Mouse (Mus musculus): ENCODE measurements around the gene Tyw3. TPM values are rescaled to one million over a fixed set of nuclear protein-coding genes. Genes with fewer than 3 reads are reported as not detected.
"Not testable (repeated sequence)": the region's sequence is repeated elsewhere in the genome, so short reads cannot be mapped to it uniquely, and the experiment has no call there.

Tyw3 gene
- polyA plus RNA-seq (2014; fragmentation: Nextera tagmentation; extraction: Ambion mirVana) = 12.9 and 13.0 TPM in 2 replicates

- peaks cover 3% of the 10 kb centered on the region; the same call in 1 of the 2 replicates for H3K4me1 ChIP-seq (replicated peaks; ENCODE audit: control insufficient read depth, insufficient read depth, low read length)
- H3K4me2 ChIP-seq (replicated peaks) = peak within 1 kb of the TSS; percentile 77
- peak within 1 kb of the TSS; percentile 70 for H3K9ac ChIP-seq
- ATAC-seq (ENCODE audit: low FRiP score) = peak; percentile 96
- H3K4me3 ChIP-seq (replicated peaks; ENCODE audit: low read length) = peak within 1 kb of the TSS; percentile 72
- H3K36me3 ChIP-seq (replicated peaks; ENCODE audit: control insufficient read depth, insufficient read depth) = peaks cover 28% of the 10 kb centered on the region
- peak; percentile 98 for DNase-seq (ENCODE audit: low spot score)
- under 1% methylated on average over 38 of the region's 38 CpGs for WGBS
- no peaks in the 10 kb centered on the region for H3K9me3 ChIP-seq (ENCODE audit: control insufficient read depth, low read length)
- peak within 1 kb of the TSS; percentile 89 for H3K27ac ChIP-seq
- H3K27me3 ChIP-seq (ENCODE audit: control insufficient read depth, insufficient read depth, low read length) = no peaks in the 10 kb centered on the region
Measured at GRCm38 (mm10) chr3:154596934-154597554, at the start of gene Tyw3. Tyw3 (minus strand) TSS chr3:154597104.

GRCm38 (mm10) chr3:154633091-154633490 is 36.2 kb upstream of the Tyw3 start:
- ATAC-seq (ENCODE audit: low FRiP score) (no peak), DNase-seq (ENCODE audit: low spot score) (no peak)
- no peaks in the 10 kb centered on the region for H3K4me1 ChIP-seq (replicated peaks; ENCODE audit: control insufficient read depth, insufficient read depth, low read length)
- H3K9me3 ChIP-seq (ENCODE audit: control insufficient read depth, low read length) = no peaks in the 10 kb centered on the region
- H3K27ac ChIP-seq = no peak overlapping the region
- H3K4me3 ChIP-seq (replicated peaks; ENCODE audit: low read length) = no peak overlapping the region
- H3K36me3 ChIP-seq (replicated peaks; ENCODE audit: control insufficient read depth, insufficient read depth) = no peaks in the 10 kb centered on the region
- WGBS = 68% methylated on average over 5 of the region's 5 CpGs
- no peak overlapping the region for H3K9ac ChIP-seq
- H3K27me3 ChIP-seq (ENCODE audit: control insufficient read depth, insufficient read depth, low read length) = no peaks in the 10 kb centered on the region
- no peak overlapping the region for H3K4me2 ChIP-seq (replicated peaks)

DNA sequence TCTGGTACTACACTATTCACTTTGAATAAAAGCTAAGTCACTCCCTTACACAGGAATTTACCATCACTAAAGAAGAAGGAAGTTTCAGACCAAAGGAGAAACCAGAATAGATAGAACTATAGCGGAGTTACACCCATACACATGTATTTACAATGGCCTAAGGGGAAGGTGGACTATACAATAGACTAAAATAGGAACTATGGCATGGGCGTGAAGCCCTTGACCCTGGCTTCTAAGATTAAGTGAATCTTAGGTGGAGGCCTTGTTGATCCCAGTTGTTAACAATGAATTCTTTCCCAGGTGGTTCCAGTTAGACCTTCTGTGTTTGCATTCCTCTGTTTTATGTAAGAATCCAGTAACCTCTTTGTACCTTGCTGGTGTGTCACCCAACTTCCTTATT is 34.4 kb upstream of the Tyw3 start:
- H3K4me1 ChIP-seq (replicated peaks; ENCODE audit: control insufficient read depth, insufficient read depth, low read length); DNase-seq (ENCODE audit: low spot score); H3K9me3 ChIP-seq (ENCODE audit: control insufficient read depth, low read length); H3K27ac ChIP-seq; H3K4me2 ChIP-seq (replicated peaks); H3K27me3 ChIP-seq (ENCODE audit: control insufficient read depth, insufficient read depth, low read length); H3K4me3 ChIP-seq (replicated peaks; ENCODE audit: low read length); H3K9ac ChIP-seq; ATAC-seq (ENCODE audit: low FRiP score); H3K36me3 ChIP-seq (replicated peaks; ENCODE audit: control insufficient read depth, insufficient read depth): not testable (repeated sequence)
- 89% methylated on average over 2 of the region's 2 CpGs for WGBS

DNA sequence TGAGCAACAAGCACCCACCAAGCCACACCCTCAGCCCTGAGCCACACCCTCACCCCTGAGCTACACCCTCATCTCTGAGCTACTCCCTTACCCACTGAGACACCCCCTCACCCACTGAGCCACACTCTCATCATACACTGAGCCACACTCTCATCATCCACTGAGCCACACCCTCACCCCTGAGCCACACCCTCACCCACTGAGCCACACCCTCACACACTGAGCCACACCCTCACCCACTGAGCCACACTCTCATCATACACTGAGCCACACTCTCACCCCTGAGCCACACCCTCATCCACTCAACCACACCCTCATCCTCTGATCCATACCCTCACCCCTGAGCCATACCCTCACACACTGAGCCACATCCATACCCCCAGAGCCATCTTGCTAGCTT is 31.4 kb upstream of the Tyw3 start:
- no peak overlapping the region for H3K27ac ChIP-seq
- no peak overlapping the region for H3K4me2 ChIP-seq (replicated peaks)
- H3K4me3 ChIP-seq (replicated peaks; ENCODE audit: low read length) = no peak overlapping the region
- H3K36me3 ChIP-seq (replicated peaks; ENCODE audit: control insufficient read depth, insufficient read depth) = no peaks in the 10 kb centered on the region
- H3K9ac ChIP-seq = no peak overlapping the region
- DNase-seq (ENCODE audit: low spot score) (no peak), ATAC-seq (ENCODE audit: low FRiP score) (no peak)
- no peaks in the 10 kb centered on the region for H3K27me3 ChIP-seq (ENCODE audit: control insufficient read depth, insufficient read depth, low read length)
- H3K9me3 ChIP-seq (ENCODE audit: control insufficient read depth, low read length) = no peaks in the 10 kb centered on the region
- H3K4me1 ChIP-seq (replicated peaks; ENCODE audit: control insufficient read depth, insufficient read depth, low read length) = no peaks in the 10 kb centered on the region

DNA sequence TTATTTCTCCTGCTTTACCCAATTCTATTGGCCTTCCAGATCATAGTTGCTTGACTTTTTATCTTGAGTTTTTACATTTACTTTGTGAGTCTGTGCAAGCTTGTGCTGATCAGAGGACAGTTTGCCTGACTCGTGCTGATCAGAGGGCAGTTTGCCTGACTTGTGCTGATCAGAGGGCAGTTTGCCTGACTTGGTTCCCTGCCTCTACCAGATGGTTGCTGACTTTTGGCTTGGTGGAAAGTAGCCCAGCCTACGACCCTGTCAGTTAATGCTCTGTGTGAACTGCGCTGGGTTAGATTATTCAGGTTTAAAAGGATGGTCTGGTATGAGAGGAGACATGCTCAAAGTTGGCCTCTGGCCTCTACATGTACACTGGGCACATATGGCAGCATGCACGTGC is 19.2 kb upstream of the Tyw3 start:
- WGBS = 90% methylated on average over 4 of the region's 4 CpGs
- no peak overlapping the region for H3K4me2 ChIP-seq (replicated peaks)
- no peak overlapping the region for H3K9ac ChIP-seq
- H3K9me3 ChIP-seq (ENCODE audit: control insufficient read depth, low read length) = no peaks in the 10 kb centered on the region
- no peak overlapping the region for H3K4me3 ChIP-seq (replicated peaks; ENCODE audit: low read length)
- no peak for DNase-seq (ENCODE audit: low spot score)
- no peaks in the 10 kb centered on the region for H3K36me3 ChIP-seq (replicated peaks; ENCODE audit: control insufficient read depth, insufficient read depth)
- no peaks in the 10 kb centered on the region for H3K4me1 ChIP-seq (replicated peaks; ENCODE audit: control insufficient read depth, insufficient read depth, low read length)
- H3K27me3 ChIP-seq (ENCODE audit: control insufficient read depth, insufficient read depth, low read length) = no peaks in the 10 kb centered on the region
- no peak overlapping the region for H3K27ac ChIP-seq
- ATAC-seq (ENCODE audit: low FRiP score) = no peak

DNA sequence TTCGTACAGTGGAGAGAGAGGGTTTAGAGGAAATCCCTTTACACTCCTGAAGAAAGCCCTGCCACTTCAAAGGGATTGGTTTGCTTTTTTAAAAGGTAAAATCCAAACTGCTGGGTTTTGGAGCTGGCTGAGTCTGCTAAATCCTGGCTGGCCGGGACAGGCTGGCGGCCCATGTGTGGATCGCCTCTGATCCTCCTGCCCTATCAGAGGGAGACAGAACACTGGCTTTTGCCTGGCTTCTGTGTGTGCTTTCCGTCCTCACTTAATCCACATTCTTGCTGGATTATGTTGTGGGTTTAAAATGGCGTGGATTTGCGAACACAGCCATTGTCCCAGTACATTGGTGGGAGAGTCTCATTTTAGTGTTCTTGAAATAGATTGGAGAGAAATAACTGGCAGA is 18.4 kb upstream of the Tyw3 start:
- no peaks in the 10 kb centered on the region for H3K9me3 ChIP-seq (ENCODE audit: control insufficient read depth, low read length)
- no peak for ATAC-seq (ENCODE audit: low FRiP score)
- H3K36me3 ChIP-seq (replicated peaks; ENCODE audit: control insufficient read depth, insufficient read depth) = no peaks in the 10 kb centered on the region
- H3K27me3 ChIP-seq (ENCODE audit: control insufficient read depth, insufficient read depth, low read length) = no peaks in the 10 kb centered on the region
- H3K4me3 ChIP-seq (replicated peaks; ENCODE audit: low read length) = no peak overlapping the region
- no peaks in the 10 kb centered on the region for H3K4me1 ChIP-seq (replicated peaks; ENCODE audit: control insufficient read depth, insufficient read depth, low read length)
- H3K27ac ChIP-seq = no peak overlapping the region
- no peak overlapping the region for H3K9ac ChIP-seq
- no peak for DNase-seq (ENCODE audit: low spot score)
- WGBS = 89% methylated on average over 7 of the region's 7 CpGs
- H3K4me2 ChIP-seq (replicated peaks) = no peak overlapping the region

DNA sequence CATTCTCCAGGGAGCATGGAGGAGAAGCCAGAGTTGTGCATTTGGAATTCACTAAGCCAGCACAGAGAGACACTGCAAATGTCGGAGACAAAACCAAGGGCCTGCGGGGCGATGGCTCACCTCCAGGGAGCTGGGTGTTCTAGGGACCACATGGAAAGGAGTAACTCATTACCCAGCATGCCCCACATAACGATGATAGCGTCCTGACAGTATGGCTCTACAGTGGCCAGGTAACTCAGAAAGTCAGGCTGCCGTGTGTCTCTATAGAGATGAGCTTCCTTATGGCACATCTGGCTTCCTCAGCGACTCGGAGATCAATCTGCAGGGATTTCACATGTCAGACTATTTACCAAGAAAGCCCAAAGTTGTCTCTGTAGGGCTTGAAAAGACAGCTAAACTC is 17.9 kb upstream of the Tyw3 start:
- Histone ChIP-seq H3K4me2 (replicated peaks) (no peak overlapping the region), H3K27me3 (ENCODE audit: control insufficient read depth, insufficient read depth, low read length) (no peaks in the 10 kb centered on the region), H3K4me1 (replicated peaks; ENCODE audit: control insufficient read depth, insufficient read depth, low read length) (no peaks in the 10 kb centered on the region), H3K36me3 (replicated peaks; ENCODE audit: control insufficient read depth, insufficient read depth) (no peaks in the 10 kb centered on the region), H3K9ac (no peak overlapping the region), H3K27ac (no peak overlapping the region), H3K9me3 (ENCODE audit: control insufficient read depth, low read length) (no peaks in the 10 kb centered on the region), H3K4me3 (replicated peaks; ENCODE audit: low read length) (no peak overlapping the region)
- WGBS = 86% methylated on average over 8 of the region's 8 CpGs
- ATAC-seq (ENCODE audit: low FRiP score) (no peak), DNase-seq (ENCODE audit: low spot score) (no peak)

- Histone ChIP-seq H3K4me2 (replicated peaks) (no peak overlapping the region), H3K9ac (no peak overlapping the region), H3K4me1 (replicated peaks; ENCODE audit: control insufficient read depth, insufficient read depth, low read length) (no peaks in the 10 kb centered on the region), H3K27me3 (ENCODE audit: control insufficient read depth, insufficient read depth, low read length) (no peaks in the 10 kb centered on the region), H3K9me3 (ENCODE audit: control insufficient read depth, low read length) (no peaks in the 10 kb centered on the region), H3K36me3 (replicated peaks; ENCODE audit: control insufficient read depth, insufficient read depth) (no peaks in the 10 kb centered on the region), H3K4me3 (replicated peaks; ENCODE audit: low read length) (no peak overlapping the region), H3K27ac (no peak overlapping the region)
- ATAC-seq (ENCODE audit: low FRiP score) (no peak), DNase-seq (ENCODE audit: low spot score) (no peak)
- 94% methylated on average over 3 of the region's 3 CpGs for WGBS
Measured at GRCm38 (mm10) chr3:154611888-154612287, 15.0 kb upstream of the Tyw3 start.

DNA sequence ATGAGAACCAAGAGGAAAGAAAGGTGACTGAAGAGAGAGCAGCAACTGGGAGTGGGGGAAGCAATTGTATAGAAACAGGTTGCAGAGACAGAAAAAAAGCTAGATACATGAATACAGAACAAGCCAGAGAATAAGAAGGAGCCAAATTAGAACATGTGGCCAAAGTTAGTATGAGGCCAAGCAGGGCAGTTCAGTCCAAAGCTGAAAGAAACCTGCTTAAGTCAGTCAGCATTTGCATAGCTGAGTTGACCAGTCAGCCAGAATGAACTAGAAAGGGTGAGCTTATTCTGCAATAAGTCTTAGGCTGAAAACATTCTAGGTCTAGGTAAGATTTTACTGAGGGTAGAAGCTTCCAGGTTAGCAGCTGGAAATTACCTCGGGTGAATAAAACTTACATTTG is 11.0 kb upstream of the Tyw3 start:
- no peaks in the 10 kb centered on the region for H3K4me1 ChIP-seq (replicated peaks; ENCODE audit: control insufficient read depth, insufficient read depth, low read length)
- H3K27ac ChIP-seq = no peak overlapping the region
- H3K36me3 ChIP-seq (replicated peaks; ENCODE audit: control insufficient read depth, insufficient read depth) = 0 out of 2 replicates have a peak, but pooled peaks cover 2% of the 10 kb centered on the region
- ATAC-seq (ENCODE audit: low FRiP score) (no peak), DNase-seq (ENCODE audit: low spot score) (no peak)
- no peak overlapping the region for H3K4me3 ChIP-seq (replicated peaks; ENCODE audit: low read length)
- H3K9ac ChIP-seq = no peak overlapping the region
- no peak overlapping the region for H3K4me2 ChIP-seq (replicated peaks)
- H3K9me3 ChIP-seq (ENCODE audit: control insufficient read depth, low read length) = no peaks in the 10 kb centered on the region
- no peaks in the 10 kb centered on the region for H3K27me3 ChIP-seq (ENCODE audit: control insufficient read depth, insufficient read depth, low read length)
- WGBS = 85% methylated on average over 1 of the region's 1 CpGs

- ATAC-seq (ENCODE audit: low FRiP score) (no peak), DNase-seq (ENCODE audit: low spot score) (no peak)
- Histone ChIP-seq H3K27me3 (ENCODE audit: control insufficient read depth, insufficient read depth, low read length) (no peaks in the 10 kb centered on the region), H3K9me3 (ENCODE audit: control insufficient read depth, low read length) (no peaks in the 10 kb centered on the region), H3K4me1 (replicated peaks; ENCODE audit: control insufficient read depth, insufficient read depth, low read length) (no peaks in the 10 kb centered on the region), H3K36me3 (replicated peaks; ENCODE audit: control insufficient read depth, insufficient read depth) (0 out of 2 replicates have a peak, but pooled peaks cover 2% of the 10 kb centered on the region), H3K27ac (no peak overlapping the region), H3K4me2 (replicated peaks) (no peak overlapping the region), H3K9ac (no peak overlapping the region), H3K4me3 (replicated peaks; ENCODE audit: low read length) (no peak overlapping the region)
- 68% methylated on average over 5 of the region's 5 CpGs for WGBS
Measured at GRCm38 (mm10) chr3:154604871-154605270, 8.0 kb upstream of the Tyw3 start.

Data from hindbrain, embryonic 14.5 days (tissue).